Mouse (Mus musculus): ENCODE data around the gene Zfp949.
"Not testable (repeated sequence)": the region's sequence is repeated elsewhere in the genome, so short reads cannot be mapped to it uniquely, and the experiment has no call there.

The Zfp949 gene

DNA sequence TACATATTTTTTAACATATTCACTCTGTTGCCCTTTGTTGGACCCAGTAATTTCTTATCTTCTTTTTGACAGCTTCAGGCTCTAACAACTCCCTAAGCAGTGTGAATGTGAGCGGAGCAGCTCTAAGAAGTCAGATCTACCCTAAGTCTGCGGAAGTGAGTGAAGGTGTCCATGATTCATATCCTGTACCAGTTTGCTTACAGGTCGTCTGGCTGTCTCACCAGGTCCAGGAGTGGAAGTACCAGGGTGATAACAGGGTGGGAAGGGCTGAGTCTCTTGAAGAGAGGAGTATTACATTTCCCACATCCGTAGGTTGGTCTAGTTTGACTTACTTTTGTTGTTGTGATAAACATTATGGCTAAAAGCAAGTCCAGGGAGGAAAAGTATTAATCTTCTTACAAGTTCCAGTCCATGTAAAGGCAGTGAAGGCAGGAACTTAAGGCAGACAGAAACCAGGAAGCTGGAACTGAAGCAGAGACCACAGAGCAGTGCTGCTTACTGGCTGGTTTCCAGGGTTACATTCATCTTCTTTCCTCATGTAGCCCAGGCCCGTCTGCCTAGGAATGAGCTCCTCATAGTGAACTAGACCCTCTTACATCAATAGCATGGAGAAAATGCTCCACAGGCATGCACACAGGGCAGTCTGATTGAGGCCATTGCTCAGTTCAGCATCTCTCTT lies 8.1 kb upstream of the Zfp949 start:
- no peak for DNase-seq (ENCODE audit: low read depth, low spot score)

DNA sequence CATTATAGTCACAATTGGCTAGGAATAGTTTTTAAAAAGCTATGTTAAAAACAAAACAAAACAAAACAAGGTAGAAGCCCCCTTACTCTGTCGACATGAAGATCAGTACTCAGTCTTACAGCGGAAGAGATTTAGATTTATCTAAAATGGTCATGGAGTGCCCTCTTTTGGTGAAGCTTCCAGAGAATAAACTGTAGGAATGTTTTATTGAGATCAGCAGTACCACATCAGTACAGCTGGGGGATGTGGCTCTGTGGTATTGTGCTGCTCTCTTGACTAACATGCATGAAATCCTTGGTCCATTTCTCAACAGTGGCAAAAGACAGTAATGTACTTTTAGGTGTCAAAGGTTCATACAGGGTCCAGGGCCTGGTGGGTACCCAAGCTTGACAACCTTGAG lies 5.0 kb upstream of the Zfp949 start:
- DNase-seq (ENCODE audit: low read depth, low spot score), result no peak

DNA sequence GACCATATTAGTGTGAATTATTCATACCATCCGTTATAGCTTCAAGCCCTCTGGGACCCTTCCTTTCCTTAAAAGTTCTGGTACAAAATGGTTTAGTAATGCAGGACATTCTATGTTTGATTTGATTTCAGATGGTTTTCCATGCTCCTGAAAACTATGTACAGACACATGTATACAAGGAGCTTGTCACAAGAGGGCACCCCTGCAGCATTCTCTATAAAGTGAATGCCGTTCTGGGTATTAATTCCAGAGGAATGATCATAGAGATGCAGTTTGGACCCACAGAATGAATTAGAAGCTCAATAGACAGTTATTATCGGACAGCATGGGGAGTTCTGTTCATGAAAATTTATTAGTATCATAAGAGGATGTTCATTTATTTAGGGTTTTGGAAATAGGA lies 2.3 kb upstream of the Zfp949 start:
- DNase-seq (ENCODE audit: low read depth, low spot score), result no peak

DNA sequence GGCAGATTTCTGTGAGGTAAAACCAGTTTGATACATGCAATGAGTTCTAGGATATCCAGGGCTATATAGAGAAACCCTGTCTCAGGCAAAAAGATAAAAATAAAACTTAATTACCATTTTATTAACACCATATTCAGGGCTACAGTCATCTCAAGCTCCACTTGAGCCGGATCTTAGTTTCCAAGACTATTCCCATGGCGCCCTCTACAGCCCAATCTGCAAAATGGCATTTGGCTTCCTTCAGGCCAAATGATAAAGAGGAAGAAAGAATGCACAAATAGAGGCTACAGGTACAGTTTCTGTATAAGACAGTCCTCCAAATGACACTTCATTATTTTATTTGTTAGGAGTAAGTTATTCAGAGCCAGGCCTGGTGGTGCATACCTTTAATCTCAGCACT lies 1.7 kb upstream of the Zfp949 start:
- no peak for DNase-seq (ENCODE audit: low read depth, low spot score)

DNA sequence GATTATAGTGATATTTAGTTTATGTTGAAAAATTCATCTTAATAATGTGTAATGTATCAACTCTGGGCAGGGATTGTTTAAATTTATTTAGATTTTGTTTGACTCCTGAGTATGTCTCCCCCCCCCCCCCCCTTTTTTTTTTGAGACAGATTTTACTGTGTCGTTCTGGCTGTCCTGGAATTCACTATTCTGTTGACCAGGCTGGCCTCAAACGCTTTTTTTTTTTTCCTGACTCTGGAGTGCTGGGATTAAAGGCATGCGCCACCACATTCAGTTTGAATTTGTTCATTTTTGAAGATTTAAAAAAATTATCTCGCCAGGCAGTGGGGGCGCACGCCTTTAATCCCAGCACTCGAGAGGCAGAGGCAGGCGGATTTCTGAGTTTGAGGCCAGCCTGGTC lies 1.2 kb upstream of the Zfp949 start:
- DNase-seq (ENCODE audit: low read depth, low spot score), result no peak

DNA sequence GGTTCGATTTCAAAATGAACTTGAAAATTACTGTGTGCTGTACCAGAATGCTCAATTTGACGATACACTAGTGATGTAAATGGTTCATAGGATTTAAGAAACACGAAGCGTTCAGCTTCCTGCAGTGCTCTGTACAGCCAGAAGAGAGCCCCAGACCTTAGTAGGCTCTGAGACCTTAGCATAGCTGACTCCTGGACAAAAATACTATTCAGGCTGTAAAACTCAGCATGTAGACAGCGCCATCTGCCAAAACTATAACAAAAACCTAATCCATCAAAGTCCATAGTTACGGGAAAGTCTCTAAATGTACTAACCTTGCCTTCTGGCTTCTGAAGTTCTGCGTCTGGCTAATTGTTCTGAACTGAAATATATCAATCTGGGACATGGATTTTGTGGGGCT lies 550 bp upstream of the Zfp949 start:
- peak; percentile 41 for DNase-seq (ENCODE audit: low read depth, low spot score)

DNA sequence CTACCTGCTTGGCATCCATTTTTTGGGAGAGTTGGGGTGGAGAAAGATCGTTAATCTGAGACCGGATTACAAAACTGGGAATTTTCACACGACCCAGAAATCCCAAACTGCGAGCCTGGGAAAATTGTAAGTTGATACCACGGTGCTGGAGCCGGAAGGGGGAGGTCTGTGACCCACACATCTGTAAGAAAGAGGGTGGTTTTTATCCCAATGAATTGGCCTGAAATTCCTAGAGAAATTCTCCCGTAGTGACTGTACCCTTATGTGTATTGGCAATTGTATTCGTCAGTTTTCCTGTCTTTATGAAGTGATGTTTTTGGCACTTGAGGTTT lies 760 bp downstream of the Zfp949 start:
- peak; percentile 11 for DNase-seq (ENCODE audit: low read depth, low spot score)

DNA sequence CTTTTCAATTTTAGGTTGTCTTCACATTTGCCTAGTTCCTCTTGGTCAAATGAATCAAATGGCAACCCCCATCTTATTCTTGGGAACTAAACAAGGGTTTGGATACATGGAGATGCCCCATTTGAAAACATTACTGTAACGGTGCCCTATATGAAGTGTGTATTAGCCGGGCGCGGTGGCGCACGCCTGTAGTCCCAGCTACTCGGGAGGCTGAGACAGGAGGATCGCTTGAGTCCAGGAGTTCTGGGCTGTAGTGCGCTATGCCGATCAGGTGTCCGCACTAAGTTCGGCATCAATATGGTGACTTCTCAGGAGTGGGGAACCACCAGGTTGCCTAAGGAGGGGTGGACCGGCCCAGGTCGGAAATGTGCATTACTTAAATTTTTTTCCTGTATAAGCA lies 5.3 kb downstream of the Zfp949 start:
- DNase-seq (ENCODE audit: low read depth, low spot score), result no peak

DNA sequence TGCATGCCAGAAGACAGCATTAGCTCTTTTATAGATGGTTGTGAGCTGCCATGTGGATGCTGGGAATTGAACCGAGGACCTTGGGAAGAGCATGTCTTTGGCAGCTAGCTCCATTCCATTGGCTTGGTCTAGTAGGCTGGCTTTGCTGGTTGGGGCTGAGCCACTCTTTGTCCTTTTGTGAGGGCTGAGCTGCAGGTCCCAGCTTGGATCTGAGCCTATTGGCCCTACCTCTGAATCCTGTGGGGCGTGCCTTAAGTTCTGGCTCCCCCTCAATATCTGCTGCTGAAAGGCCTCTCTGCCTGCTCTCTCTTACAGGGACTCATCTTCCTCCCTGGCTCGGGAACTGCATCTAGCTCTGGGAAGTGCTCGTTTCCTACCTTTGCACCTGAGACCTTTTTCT lies 10.3 kb downstream of the Zfp949 start:
- DNase-seq (ENCODE audit: low read depth, low spot score), result no peak

DNA sequence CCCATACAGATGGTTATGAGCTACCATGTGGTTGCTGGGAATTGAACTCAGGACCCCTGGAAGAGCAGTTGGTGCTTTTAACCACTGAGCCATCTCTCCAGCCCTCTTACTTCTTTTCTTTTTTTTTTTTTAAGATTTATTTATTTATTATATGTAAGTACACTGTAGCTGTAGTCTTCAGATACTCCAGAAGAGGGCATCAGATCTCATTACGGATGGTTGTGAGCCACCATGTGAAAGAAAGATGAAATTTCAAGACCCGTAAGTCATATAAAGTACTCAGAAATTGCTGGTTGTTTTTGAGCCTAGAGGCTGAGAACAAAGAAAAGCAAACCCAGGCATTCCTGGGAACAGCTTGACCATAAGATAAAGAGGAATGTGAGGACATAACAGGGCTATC lies 13.7 kb downstream of the Zfp949 start:
- not testable (repeated sequence) for DNase-seq (ENCODE audit: low read depth, low spot score)

DNA sequence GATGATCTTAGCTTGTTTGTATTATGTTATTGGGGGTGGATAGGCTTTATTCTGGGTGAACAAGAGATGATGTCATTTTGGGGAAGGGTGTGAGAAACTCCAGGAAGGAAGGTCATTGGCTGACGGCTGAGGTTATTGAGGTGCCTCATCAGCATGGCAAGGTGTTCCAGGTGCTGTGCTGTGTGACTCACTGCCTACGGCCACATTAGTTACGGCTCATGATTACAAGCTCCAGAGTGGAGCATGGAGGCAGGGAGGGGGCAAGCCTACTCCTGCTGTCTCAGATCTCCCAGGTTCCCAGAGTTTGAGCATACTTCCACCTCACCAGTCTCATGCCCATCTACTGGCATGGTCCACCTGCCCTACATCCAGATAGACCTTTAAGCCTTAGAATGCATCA lies 22.7 kb downstream of the Zfp949 start:
- not testable (repeated sequence) for DNase-seq (ENCODE audit: low read depth, low spot score)

DNA sequence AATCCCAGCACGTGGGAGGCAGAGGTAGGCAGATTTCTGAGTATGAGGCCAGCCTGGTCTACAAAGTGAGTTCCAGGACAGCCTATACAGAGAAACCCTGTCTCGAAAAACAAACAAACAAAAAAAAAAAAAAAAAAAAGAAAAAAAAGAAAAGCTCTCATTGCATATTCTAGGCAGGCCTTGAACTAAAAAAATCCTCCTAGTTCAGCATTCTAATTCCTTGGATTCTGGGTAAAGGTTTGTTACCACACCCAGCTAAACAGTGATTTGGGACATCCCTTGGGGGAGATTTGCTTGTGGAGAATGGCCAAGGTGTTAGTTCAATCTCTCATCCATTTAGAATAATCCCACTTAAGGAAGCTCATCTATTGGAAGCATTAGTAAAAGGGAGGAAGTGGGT lies 32.8 kb downstream of the Zfp949 start, which contains the start of gene Trim43a:
Trim43a (plus strand) TSS at position 301 of the 400 bp plus-strand sequence.
- not testable (repeated sequence) for DNase-seq (ENCODE audit: low read depth, low spot score)

DNA sequence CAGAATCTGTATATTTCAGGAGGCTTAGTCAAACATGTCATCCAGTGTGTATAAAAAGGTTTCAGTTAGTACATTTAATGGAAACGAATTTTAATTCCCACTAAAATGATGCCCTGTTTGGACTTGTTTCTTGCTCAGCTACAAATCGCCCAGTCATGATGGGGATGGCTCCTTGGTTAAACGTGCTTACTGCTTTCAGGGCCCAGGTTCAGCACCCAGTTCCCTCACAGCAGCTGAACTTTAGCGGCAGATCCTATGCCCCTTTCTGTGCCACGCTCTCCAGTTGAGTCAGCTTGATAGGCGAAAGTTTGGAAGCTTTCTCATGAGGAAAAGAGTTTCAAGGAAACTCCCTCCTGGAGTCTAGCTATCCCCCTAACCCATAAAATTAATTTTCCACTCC lies 45.9 kb downstream of the Zfp949 start:
- DNase-seq (ENCODE audit: low read depth, low spot score), result not testable (repeated sequence)

DNA sequence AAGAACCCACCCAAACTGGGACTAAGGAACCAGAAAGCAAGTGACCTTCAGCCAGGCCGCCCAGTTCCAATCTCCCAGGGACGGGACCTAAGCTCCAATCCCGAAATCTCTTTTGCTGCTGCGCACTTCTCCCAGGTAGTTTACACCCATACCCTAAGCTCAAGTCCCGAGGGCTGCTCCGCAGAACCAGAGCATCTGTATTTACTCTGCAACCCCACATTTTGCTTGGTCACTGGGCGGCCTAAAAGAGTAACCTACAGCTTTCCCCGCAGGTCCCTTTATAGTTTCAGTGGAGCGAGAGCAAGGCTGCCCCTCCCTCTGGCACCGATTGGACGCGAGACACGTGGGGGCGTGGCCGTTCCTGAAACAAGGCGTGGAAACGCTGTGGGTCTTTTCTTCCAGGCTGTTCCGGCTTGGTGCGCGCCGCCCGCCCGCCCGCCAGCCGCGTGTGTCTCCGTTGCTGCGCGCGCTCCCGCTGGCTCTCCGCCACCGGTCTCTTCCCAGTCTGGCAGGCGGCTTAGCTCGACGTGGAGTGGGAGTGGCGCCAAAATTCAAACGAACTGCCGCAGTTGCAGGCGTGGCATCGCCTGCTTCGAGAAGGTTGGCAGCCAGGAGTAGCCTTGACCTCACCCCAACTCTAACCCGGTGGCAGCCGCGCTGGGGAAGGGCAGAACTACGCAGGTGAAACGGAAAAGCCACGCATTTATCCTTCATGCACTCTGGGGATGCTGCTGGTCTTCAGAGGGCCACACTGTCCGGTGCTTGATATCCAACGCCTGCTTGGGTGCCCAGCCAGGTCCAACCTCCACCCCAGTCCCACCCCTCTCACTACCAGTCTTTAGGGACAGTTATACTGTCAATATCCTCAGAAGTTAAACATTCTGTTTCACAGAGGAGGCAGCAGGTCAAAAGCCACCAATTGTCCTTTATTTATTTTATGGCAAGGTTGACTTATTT lies 51.7 kb downstream of the Zfp949 start:
- DNase-seq (ENCODE audit: low read depth, low spot score), result not testable (repeated sequence)
